Mouse (Mus musculus): ENCODE measurements at regions not wholly inside any gene's neighbourhood (a gene's known extent, or its start where the extent isn't known, plus 50 kb on each side); places are given as distances from the start of the nearest gene placed in this dataset.

DNA sequence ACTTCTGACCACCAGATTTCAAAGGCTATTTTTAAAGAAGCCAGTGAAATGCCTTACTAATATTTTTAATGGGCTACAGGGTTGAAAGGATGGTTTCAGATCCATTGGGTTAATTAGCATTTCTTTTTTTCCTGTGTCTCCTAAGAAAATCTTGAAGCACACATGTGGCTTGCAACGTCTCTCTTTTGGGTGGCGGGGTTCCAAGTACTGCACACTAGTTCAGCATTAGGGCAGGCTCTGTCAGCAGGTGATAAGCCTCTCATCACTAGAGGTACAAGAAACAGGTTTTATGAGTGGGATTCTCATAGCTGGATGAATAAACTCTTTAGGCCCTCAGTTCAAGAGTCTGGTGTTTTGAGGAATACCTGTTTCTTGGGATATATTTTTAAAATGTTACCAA is 103.2 kb upstream of the Jun start:
- TF ChIP-seq POLR2A (IDR thresholded peaks at IDR 0.05; ENCODE audit: insufficient read depth, low read depth, low read length) (no peak), CTCF (IDR thresholded peaks at IDR 0.05; ENCODE audit: insufficient read depth, low read depth, low read length) (no peak)

Data from olfactory bulb, adult 2 months (tissue).